Mouse (Mus musculus) liver, embryonic 14.5 days (tissue): ENCODE measurements at regions not wholly inside any gene's neighbourhood (a gene's known extent, or its start where the extent isn't known, plus 50 kb on each side); places are given as distances from the start of the nearest gene placed in this dataset.

Experiments used
- CTCF ChIP-seq: IDR thresholded peaks from 2 replicates; pipeline ENCODE4 v1.5.1; 2016; ENCODE audit warnings: antibody characterized with exemption, low read depth, control low read depth
- EP300 ChIP-seq: IDR thresholded peaks from 2 replicates; pipeline ENCODE4 v1.6.1; 2016; ENCODE audit warnings: antibody characterized with exemption, low read depth

GRCm38 (mm10) chr16:30456687-30457086, 50.9 kb upstream of the Atp13a3 start:
- TF ChIP-seq CTCF, result no peak
- peak; percentile 89 for TF ChIP-seq EP300
